Mouse (Mus musculus) bone marrow, adult 2 months (tissue): ENCODE measurements around the gene Esyt3.

ENCODE experiments used
- CTCF ChIP-seq: fragments of 200-500 bp; IDR thresholded peaks from 2 replicates; pipeline ENCODE4 v1.5.1; 2011; ENCODE audit warnings: low read length, control low read depth; ENCODE audit not compliant: control insufficient read depth, insufficient read depth
- POLR2A ChIP-seq: fragments of 200-500 bp; IDR thresholded peaks from 2 replicates; pipeline ENCODE4 v1.6.1; 2011; ENCODE audit warnings: low read depth, mild to moderate bottlenecking, control low read depth, low read length, borderline replicate concordance; ENCODE audit not compliant: control insufficient read depth

DNA sequence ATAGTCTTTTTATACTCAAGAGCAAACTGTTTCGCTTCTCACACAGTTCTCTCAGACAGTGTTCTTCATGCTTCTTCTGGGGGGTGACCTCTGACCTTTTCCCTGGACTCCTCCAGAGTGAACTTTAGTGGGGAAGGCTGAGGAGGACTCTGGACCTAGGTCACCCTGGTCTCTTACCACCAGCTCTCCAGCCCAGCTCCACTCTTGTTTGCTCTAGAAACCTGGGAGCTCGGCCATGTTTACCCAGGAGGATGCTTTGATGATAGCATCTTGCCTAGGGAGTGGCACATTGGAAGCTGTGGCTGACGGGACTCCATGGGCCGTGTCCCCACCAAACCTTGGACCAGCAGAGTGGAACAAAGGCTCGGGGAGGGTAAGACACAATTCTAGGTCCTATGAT, 31.8 kb upstream of the Esyt3 start:
- no peak for TF ChIP-seq CTCF
- TF ChIP-seq POLR2A, result no peak
